Mouse (Mus musculus) kidney, adult 18-20 months (tissue): ENCODE measurements around the gene Nfib.
A peak's percentile ranks its signal among the peaks of the same experiment; 100 is the strongest.

Source experiments
- DNase-seq: peaks from one replicate; pipeline ENCODE4 v3.0.0; 2021

Nfib gene

DNA sequence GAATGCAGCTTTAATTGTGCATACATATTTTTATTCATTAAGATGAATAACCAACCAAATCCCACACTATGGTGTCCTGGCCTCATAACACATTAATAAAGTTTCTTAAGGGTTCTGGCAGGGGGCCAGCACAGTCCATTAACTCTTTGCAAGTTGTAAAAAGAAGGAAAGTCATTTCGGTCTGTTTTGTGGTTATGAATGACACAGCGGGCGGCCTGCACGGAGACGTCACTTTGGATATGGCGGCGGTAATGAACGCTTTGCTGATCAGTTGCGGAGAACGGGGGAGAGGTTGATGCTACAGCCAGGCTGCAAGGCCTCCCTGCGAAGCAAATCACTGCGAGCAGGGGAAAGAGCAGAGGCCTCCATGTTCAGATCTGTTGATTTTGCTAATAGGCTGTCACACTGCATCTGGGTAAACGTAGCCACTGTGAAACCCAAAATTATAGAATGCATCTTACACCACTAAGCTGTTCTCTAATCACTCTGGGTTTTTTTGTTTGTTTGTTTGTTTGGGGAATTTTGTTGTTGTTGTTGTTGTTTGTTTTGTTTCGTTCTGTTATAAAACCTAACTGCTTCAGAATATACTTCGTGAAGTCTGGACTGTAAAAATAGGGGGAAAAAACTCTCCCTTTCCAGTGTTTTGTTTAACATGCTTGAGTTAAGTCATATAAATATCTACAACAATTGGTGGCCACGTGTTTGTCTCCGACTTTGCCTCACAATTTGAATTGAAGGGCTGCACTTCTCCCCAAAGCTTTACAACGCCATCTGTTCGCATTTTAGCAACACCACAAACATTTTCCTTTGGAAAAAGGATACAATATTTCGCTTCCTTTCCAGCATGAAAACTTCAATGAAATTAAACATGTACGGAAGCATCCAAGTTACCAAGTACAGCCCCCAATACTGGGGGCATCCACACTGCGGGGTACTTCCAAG, 296.8 kb downstream of the Nfib start:
- no peak for DNase-seq

GRCm38 (mm10) chr4:82406511-82406910, 299.0 kb downstream of the Nfib start:
- DNase-seq = no peak

GRCm38 (mm10) chr4:82405791-82406190, 299.8 kb downstream of the Nfib start:
- DNase-seq = no peak

DNA sequence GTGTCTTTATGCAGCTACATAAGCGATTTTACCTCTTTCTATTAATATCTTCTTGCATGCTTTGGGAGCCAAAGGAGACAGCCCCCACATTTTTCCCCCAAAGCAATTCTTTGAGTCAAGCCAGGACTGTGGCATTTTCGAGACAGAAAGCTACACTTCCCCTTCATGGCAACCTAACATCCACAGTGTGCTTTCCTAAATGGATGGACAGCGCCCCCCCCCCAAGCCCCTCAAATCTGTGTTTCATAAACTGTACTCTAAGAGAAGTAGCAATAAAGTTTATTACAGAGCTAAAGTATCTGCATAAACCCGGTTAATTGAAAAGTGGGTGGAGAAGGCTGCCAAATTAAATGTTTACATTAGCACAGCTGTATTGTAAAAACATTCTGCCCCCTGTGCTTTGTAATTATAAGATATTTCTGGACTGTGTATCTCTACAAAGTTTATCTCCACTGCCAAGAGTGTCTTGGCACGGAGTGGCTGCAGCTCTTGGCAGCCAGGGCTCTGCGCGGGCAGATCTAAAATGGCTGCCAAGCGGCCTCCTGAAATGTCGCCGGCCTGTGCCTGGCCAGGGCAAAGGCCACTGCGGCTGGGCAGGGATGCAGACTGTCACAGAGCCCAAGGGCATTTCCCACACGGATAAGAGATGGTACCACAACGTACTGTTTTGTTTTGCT, 301.4 kb downstream of the Nfib start:
- peak; percentile 74 for DNase-seq

DNA sequence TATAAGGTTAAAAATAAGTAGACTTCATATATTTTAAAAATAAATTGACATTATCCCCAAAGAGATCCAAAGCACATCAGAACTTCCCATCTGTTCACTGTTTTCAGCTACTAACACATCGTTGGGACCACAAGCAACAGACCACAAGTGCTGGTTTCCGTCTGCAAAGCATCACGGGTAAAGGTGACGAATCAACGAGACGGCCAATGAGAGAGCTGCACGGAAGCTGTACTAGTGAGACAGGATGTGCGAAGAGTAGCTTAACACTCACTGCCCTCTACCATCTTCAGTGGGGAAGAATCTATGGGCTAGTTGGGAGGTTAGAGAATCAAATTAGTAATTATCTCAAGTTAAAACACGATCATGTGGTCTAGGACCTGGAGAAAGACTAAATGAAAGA, 302.9 kb downstream of the Nfib start:
- no peak for DNase-seq

GRCm38 (mm10) chr4:82401450-82402061, 304.0 kb downstream of the Nfib start:
- no peak for DNase-seq

GRCm38 (mm10) chr4:82400536-82400935, 305.0 kb downstream of the Nfib start:
- DNase-seq = peak; percentile 39

- peak; percentile 70 for DNase-seq
These were observed 305.9 kb downstream of the Nfib start for GRCm38 (mm10) chr4:82399406-82400380.

DNA sequence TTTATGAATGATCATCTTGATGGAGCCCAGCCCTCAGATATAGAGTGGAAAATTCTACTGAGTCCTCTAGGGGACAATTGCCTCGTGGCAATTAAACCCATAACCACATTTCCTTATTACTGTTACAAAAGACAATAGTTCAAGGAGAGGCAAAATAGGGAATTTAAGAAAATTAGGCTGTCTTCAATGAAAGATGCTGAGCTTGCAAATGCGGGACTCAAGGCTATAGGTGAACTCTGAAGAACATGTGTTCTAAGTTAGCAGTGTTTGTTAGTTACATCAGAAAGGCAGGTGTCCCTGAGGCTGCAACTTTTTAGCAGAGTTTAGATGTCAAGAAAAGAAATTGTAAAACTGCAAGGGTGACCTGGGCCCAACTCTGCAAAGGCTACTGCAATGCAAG, 307.3 kb downstream of the Nfib start:
- no peak for DNase-seq

DNA sequence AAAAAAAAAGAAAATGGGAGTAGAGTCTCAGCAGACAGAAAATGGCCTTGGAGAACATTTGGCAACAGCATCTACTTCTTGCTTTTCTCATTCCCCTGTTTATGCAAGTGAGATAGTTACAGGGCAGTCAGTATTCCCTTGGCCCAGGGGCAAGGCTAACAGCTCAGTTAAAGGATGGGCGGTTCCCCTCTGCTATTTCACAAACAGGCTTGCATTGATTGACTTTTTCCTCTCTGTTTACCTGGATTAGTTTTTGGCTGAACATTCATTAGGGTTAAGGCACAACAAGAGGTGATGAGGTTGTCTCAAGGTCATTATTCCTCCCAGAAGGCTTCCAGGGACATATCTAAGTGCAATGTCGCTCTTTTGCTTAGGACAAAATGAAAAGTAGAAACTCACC, 308.7 kb downstream of the Nfib start:
- DNase-seq = no peak

GRCm38 (mm10) chr4:82396003-82396402, 309.5 kb downstream of the Nfib start:
- DNase-seq = no peak

GRCm38 (mm10) chr4:82394346-82394745, 311.2 kb downstream of the Nfib start:
- DNase-seq = no peak

DNA sequence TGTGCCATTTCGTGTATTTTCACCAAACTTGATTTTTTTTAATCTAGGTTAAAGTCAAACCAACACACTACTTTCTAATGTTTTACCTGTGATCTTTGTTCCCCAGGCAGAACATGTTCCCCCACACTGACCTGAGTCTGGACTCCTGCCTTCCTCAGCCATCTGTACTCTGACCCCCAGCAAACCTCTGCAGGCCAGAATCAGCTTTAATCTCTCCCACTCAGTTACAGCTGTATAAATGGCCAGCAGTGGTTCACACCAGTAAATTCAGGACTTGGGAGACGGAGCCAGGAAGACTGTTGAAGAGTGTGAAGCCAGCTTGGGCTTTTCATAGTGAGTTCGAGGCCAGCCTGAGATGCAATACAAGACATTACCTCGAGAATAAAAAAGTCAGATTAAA, 312.5 kb downstream of the Nfib start:
- peak; percentile 62 for DNase-seq

GRCm38 (mm10) chr4:82392496-82392895, 313.1 kb downstream of the Nfib start:
- DNase-seq = no peak

GRCm38 (mm10) chr4:82391726-82392472, 313.7 kb downstream of the Nfib start:
- no peak for DNase-seq

DNA sequence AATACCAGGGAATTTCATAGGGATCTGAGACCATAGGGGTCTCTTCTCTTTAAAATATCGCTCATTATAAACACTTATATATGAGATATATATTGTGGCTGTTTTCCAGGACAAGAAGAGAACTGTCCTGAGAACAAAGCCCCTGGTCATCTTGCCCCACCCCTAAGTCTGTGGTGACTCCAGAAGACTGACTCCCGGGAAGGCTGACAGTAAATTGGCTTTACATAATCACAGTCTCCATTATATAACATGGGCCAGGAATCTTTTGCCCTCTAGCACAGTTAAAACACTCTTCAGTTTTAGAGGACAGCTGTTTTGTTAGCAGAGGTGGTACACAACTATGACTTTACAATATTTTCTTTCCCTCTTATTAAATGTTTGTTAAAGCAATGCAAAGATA, 315.0 kb downstream of the Nfib start:
- DNase-seq = no peak

DNA sequence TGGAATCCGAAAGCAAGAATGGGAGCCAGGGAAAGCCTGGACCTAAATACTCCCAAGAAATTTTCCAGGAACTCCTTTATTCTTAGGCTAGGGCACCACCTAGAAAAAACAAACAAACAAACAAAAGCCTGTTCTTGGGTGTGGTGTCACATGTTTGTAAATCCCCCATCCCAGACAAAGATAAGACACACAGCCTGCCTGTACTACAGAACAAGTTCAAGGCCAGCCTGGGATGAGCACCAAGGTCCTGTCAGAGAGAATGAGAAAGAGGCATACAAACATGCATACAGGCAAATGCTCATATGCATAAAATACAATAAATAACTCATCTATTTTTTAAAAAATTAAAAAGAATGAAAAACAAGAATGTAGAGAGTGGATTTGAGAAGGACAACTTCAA, 315.7 kb downstream of the Nfib start:
- no peak for DNase-seq

DNA sequence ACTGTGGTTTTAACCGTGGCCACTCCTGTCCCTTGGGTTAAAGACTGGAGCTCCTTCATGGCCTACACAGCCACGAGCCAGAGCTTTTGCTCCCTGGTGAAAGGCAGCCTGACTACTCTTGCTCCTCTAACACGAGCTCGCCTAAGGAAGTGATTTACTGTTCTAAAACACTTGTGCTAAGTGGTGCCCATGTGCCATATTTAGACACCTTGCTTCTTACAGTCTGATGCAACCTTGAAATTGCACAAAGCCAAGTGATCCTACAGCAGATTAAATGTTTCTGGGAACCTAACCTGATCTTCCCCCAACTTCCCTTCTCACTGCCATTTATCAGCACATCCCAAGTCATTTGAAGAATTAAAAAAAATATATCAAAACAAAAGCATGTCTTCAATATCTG, 317.9 kb downstream of the Nfib start:
- no peak for DNase-seq

GRCm38 (mm10) chr4:82386222-82386993, 319.1 kb downstream of the Nfib start:
- no peak for DNase-seq

GRCm38 (mm10) chr4:82385638-82386037, 319.9 kb downstream of the Nfib start:
- DNase-seq = no peak
